Mouse (Mus musculus) liver, embryonic 16.5 days (tissue): Measurements from ENCODE around the gene Foxp1. TPM values are rescaled to one million over a fixed set of nuclear protein-coding genes. Genes with fewer than 3 reads are reported as not detected.

ENCODE experiments used
- ATAC-seq: fragments of 200-750 bp; cut with Nextera tagmentation; 2 replicates; pipeline ENCODE4 v1.8.0; 2017; ENCODE audit warnings: low read depth, mild to moderate bottlenecking, moderate number of reproducible peaks, moderate library complexity
- H3K27ac ChIP-seq: fragments of 300-500 bp; sonication (generic); 2 replicates; pipeline ENCODE4 v1.5.1; 2014; ENCODE audit warnings: mild to moderate bottlenecking, low read length
- H3K27me3 ChIP-seq: fragments of 300-500 bp; sonication (generic); 2 replicates; pipeline ENCODE4 v1.6.1; 2014; ENCODE audit warnings: low read depth, low read length, mixed read lengths; ENCODE audit not compliant: control insufficient read depth, insufficient read depth
- H3K36me3 ChIP-seq: fragments of 300-500 bp; sonication (generic); 2 replicates; pipeline ENCODE4 v1.6.1; 2014; ENCODE audit warnings: mild to moderate bottlenecking; ENCODE audit not compliant: control insufficient read depth, insufficient read depth
- H3K4me1 ChIP-seq: fragments of 300-500 bp; sonication (generic); 2 replicates; pipeline ENCODE4 v1.6.1; 2014; ENCODE audit warnings: low read depth, low read length, mixed read lengths; ENCODE audit not compliant: control insufficient read depth
- H3K4me2 ChIP-seq: fragments of 300-500 bp; sonication (generic); 2 replicates; pipeline ENCODE4 v1.6.1; 2014; ENCODE audit warnings: low read depth, low read length, mixed read lengths
- H3K4me3 ChIP-seq: fragments of 300-500 bp; sonication (generic); 2 replicates; pipeline ENCODE4 v1.5.1; 2014; ENCODE audit warnings: low read depth, mild to moderate bottlenecking, low read length
- H3K9ac ChIP-seq: fragments of 300-500 bp; sonication (generic); 2 replicates; pipeline ENCODE4 v1.6.1; 2014; ENCODE audit warnings: low read depth, low read length
- H3K9me3 ChIP-seq: fragments of 300-500 bp; sonication (generic); replicated peaks from 2 replicates; pipeline ENCODE4 v1.6.1; 2016; ENCODE audit warnings: low read length; ENCODE audit not compliant: control insufficient read depth
- WGBS: fragments of 180-500 bp; shearing (Covaris S2); extraction: QIAGEN DNeasy Blood & Tissue Kit; methylation state at CpG from one replicate; pipeline ENCODE4 v1.1.7; 2014; ENCODE audit not compliant: insufficient replicate concordance; 5-methylcytosine and 5-hydroxymethylcytosine counted together
- polyA plus RNA-seq: library from polyadenylated mRNA; unstranded; fragments of >200 nt; fragmentation: Nextera tagmentation; extraction: Ambion mirVana; gene quantifications from 2 replicates; pipeline ENCODE4 v1.2.1, GENCODE M21; 2015

The Foxp1 gene
- polyA plus RNA-seq, 1 experiment from 2014 or later, result 13.6 TPM

- Histone ChIP-seq H3K27ac (no peak overlapping the region), H3K9ac (no peak overlapping the region), H3K9me3 (no peaks in the 10 kb centered on the region), H3K36me3 (no peaks in the 10 kb centered on the region), H3K4me2 (no peak overlapping the region), H3K4me1 (no peaks in the 10 kb centered on the region; the same call in 1 of the 2 replicates), H3K27me3 (no peaks in the 10 kb centered on the region), H3K4me3 (no peak overlapping the region)
- ATAC-seq, result no peak
- 65% methylated on average over 8 of the region's 8 CpGs for WGBS
These were observed 269.2 kb downstream of the Foxp1 start for GRCm38 (mm10) chr6:99253331-99253730.

- H3K4me2 ChIP-seq, result no peak overlapping the region
- H3K27ac ChIP-seq, result no peak overlapping the region
- 56% methylated on average over 5 of the region's 5 CpGs for WGBS
- no peaks in the 10 kb centered on the region for H3K27me3 ChIP-seq
- H3K9me3 ChIP-seq, result no peaks in the 10 kb centered on the region
- no peaks in the 10 kb centered on the region for H3K4me1 ChIP-seq
- H3K9ac ChIP-seq, result no peak overlapping the region
- H3K4me3 ChIP-seq, result no peak overlapping the region
- H3K36me3 ChIP-seq, result no peaks in the 10 kb centered on the region
- no peak; the same call in 1 of the 2 replicates for ATAC-seq
These were observed 269.7 kb downstream of the Foxp1 start for GRCm38 (mm10) chr6:99252816-99253215.

GRCm38 (mm10) chr6:99251924-99252323, 270.6 kb downstream of the Foxp1 start:
- Histone ChIP-seq H3K4me3 (no peak overlapping the region), H3K36me3 (no peaks in the 10 kb centered on the region), H3K4me2 (no peak overlapping the region), H3K27ac (no peak overlapping the region), H3K27me3 (no peaks in the 10 kb centered on the region), H3K4me1 (no peaks in the 10 kb centered on the region), H3K9ac (no peak overlapping the region), H3K9me3 (no peaks in the 10 kb centered on the region)
- WGBS, result 63% methylated on average over 4 of the region's 4 CpGs
- no peak for ATAC-seq

GRCm38 (mm10) chr6:99251222-99251621, 271.3 kb downstream of the Foxp1 start:
- no peaks in the 10 kb centered on the region for H3K9me3 ChIP-seq

DNA sequence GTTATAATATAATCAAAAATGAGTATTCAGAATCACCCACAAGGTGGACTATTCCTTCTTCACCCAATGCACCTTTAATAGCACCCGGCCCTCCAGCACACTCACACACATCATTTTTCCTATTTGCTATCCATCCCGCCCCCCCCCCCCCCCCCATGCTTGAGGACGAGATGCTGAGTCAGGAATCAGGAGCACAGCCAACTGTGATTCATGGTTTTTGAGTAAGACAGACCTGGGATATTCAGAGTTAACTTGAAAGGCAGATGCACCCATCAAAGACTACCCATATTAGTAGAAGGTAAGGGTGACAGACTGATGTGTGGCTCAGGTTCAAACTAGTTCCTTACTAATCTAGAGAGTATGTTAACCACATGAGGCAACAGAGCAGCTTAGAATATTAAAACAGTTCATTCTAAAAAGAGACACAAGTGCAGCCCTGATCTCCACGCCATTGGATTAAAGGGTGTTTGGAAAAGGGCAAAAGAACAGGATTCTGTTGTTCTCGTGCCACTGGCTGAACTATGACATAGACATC, 273.0 kb downstream of the Foxp1 start:
- 65% methylated on average over 5 of the region's 5 CpGs for WGBS
- no peaks in the 10 kb centered on the region for H3K4me1 ChIP-seq
- no peak overlapping the region for H3K27ac ChIP-seq
- ATAC-seq, result no peak
- no peak overlapping the region for H3K4me2 ChIP-seq
- H3K9ac ChIP-seq, result no peak overlapping the region
- H3K4me3 ChIP-seq, result no peak overlapping the region
- H3K27me3 ChIP-seq, result no peaks in the 10 kb centered on the region
- H3K36me3 ChIP-seq, result no peaks in the 10 kb centered on the region
- H3K9me3 ChIP-seq, result no peaks in the 10 kb centered on the region

More at GRCm38 (mm10) chr6:99251222-99251621, 271.3 kb downstream of the Foxp1 start:
- no peak overlapping the region for H3K4me2 ChIP-seq
- 69% methylated on average over 3 of the region's 3 CpGs for WGBS
- no peaks in the 10 kb centered on the region for H3K27me3 ChIP-seq
- ATAC-seq, result no peak
- H3K36me3 ChIP-seq, result no peaks in the 10 kb centered on the region
- no peak overlapping the region for H3K27ac ChIP-seq
- H3K4me3 ChIP-seq, result no peak overlapping the region
- no peaks in the 10 kb centered on the region for H3K4me1 ChIP-seq
- H3K9ac ChIP-seq, result no peak overlapping the region

DNA sequence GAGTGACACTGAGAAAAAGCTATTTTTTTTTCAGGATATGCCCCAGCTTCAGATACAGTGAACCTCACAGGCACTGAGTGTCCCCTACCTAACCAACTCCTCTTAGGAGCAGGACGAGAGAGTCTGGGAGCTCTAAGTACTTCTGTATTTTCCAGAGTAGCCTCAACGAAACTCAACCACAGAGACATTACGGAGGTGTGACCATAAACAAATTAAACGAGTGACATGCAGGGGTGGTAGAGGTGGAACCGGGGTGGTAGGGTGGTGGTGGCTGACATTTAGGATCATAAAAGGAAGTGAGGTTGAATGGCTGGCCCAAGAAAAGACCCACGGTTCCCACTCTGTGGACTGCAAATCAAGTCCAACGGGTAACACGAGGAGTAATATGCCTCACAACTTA, 274.1 kb downstream of the Foxp1 start:
- Histone ChIP-seq H3K36me3 (no peaks in the 10 kb centered on the region), H3K4me1 (no peaks in the 10 kb centered on the region), H3K27me3 (no peaks in the 10 kb centered on the region), H3K4me3 (no peak overlapping the region), H3K4me2 (no peak overlapping the region), H3K27ac (no peak overlapping the region), H3K9ac (no peak overlapping the region), H3K9me3 (no peaks in the 10 kb centered on the region)
- no peak for ATAC-seq
- WGBS, result 46% methylated on average over 8 of the region's 8 CpGs

DNA sequence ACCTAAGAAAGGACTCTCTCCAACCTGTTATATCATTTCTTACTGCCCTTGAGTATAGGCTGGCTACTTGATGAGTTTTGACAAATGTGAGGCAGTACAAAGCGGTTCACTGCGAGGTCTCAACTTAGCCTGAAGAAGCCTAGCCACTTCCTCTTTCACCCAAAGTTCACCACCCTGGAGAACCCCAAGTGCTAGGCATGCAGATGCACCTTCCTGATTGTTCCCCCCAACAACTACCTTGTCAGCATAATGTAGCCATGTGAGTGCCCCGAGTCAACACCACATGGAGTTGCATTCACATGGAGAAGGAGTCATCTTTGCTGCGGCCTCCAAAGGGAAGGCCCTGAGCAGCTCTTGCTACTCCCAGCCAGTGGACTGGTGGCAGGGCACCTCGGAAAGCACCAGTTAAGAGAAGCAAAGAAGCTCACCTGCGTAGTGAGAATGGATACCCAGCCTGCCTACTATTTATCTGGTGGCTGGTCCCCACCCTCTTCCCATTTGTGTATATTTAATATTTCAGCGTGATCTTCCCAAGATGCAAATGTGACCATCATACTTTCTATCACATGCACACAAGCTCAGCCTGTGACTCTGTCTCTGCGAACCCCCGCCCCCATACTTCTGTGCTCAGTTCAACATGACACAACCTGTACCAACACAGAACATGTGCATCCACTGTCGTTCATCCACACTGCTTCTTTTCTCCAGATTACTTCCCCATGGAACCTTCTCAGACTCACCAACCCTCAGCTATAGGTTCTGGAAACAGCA, 280.7 kb downstream of the Foxp1 start:
- Histone ChIP-seq H3K4me1 (no peaks in the 10 kb centered on the region), H3K4me3 (no peak overlapping the region), H3K9me3 (no peaks in the 10 kb centered on the region), H3K27ac (no peak overlapping the region), H3K4me2 (no peak overlapping the region), H3K9ac (no peak overlapping the region), H3K36me3 (no peaks in the 10 kb centered on the region), H3K27me3 (no peaks in the 10 kb centered on the region)
- 61% methylated on average over 10 of the region's 10 CpGs for WGBS
- ATAC-seq, result no peak

- H3K4me2 ChIP-seq, result no peak overlapping the region
- H3K27me3 ChIP-seq, result no peaks in the 10 kb centered on the region
- H3K9ac ChIP-seq, result no peak overlapping the region
- H3K9me3 ChIP-seq, result no peaks in the 10 kb centered on the region
- H3K4me1 ChIP-seq, result no peaks in the 10 kb centered on the region
- no peak overlapping the region for H3K27ac ChIP-seq
- no peaks in the 10 kb centered on the region for H3K36me3 ChIP-seq
- H3K4me3 ChIP-seq, result no peak overlapping the region
- ATAC-seq, result no peak
These were observed 281.8 kb downstream of the Foxp1 start for GRCm38 (mm10) chr6:99240764-99241163.

- no peaks in the 10 kb centered on the region for H3K27me3 ChIP-seq
- WGBS, result 41% methylated on average over 8 of the region's 8 CpGs
- H3K4me3 ChIP-seq, result no peak overlapping the region
- H3K27ac ChIP-seq, result no peak overlapping the region
- no peak for ATAC-seq
- H3K4me1 ChIP-seq, result no peaks in the 10 kb centered on the region
- no peak overlapping the region for H3K9ac ChIP-seq
- no peaks in the 10 kb centered on the region for H3K36me3 ChIP-seq
- H3K4me2 ChIP-seq, result no peak overlapping the region
- H3K9me3 ChIP-seq, result no peaks in the 10 kb centered on the region
These were observed 286.9 kb downstream of the Foxp1 start for GRCm38 (mm10) chr6:99235588-99235987.
